Mouse (Mus musculus): Measurements from ENCODE around the gene Slc23a4.

- no peak for TF ChIP-seq CTCF (IDR thresholded peaks at IDR 0.05)
- no peak for TF ChIP-seq EP300 (IDR thresholded peaks at IDR 0.05)
Observed at GRCm38 (mm10) chr6:34996496-34996895, 8.3 kb upstream of the Slc23a4 start.

Measured in lung, postnatal 0 days (tissue).